Mouse (Mus musculus): ENCODE data around the gene Gpcpd1.

GRCm38 (mm10) chr2:132583126-132583525 is 4.4 kb downstream of the Gpcpd1 start:
- TF ChIP-seq CTCF (conservative IDR thresholded peaks at IDR 0.05; ENCODE audit: low read length) (no peak), POU5F1 (IDR thresholded peaks at IDR 0.05; ENCODE audit: borderline replicate concordance, low read length) (no peak), NANOG (IDR thresholded peaks at IDR 0.05; ENCODE audit: borderline replicate concordance, low read length) (no peak)
